Mouse (Mus musculus) neural tube, embryonic 11.5 days (tissue): ENCODE data around the gene Kank3. TPM values are rescaled to one million over a fixed set of nuclear protein-coding genes. Genes with fewer than 3 reads are reported as not detected.
A peak's percentile ranks its signal among the peaks of the same experiment; 100 is the strongest.

Experiments used
- ATAC-seq: fragments of 200-750 bp; cut with Nextera tagmentation; 2 replicates; pipeline ENCODE4 v1.8.0; 2017; ENCODE audit warnings: moderate number of reproducible peaks, mild to moderate bottlenecking, moderate TSS enrichment, moderate library complexity; ENCODE audit not compliant: insufficient read depth, low FRiP score, low TSS enrichment
- DNase-seq: peaks from one replicate; pipeline ENCODE4 v3.0.0-alpha.2; 2015; ENCODE audit warnings: low spot score
- H3K27ac ChIP-seq: fragments of 300-500 bp; sonication (generic); 2 replicates; pipeline ENCODE4 v1.5.1; 2014; ENCODE audit warnings: low read depth, mild to moderate bottlenecking, low read length
- H3K27me3 ChIP-seq: fragments of 300-500 bp; sonication (generic); 2 replicates; pipeline ENCODE4 v1.6.1; 2014; ENCODE audit warnings: mild to moderate bottlenecking, low read length, mixed read lengths; ENCODE audit not compliant: control insufficient read depth, insufficient read depth
- H3K36me3 ChIP-seq: fragments of 300-500 bp; sonication (generic); 2 replicates; pipeline ENCODE4 v1.6.1; 2014; ENCODE audit warnings: mild to moderate bottlenecking, low read length, moderate library complexity, mixed read lengths; ENCODE audit not compliant: control insufficient read depth, insufficient read depth
- H3K4me1 ChIP-seq: fragments of 300-500 bp; sonication (generic); 2 replicates; pipeline ENCODE4 v1.6.1; 2014; ENCODE audit warnings: low read length, mixed read lengths; ENCODE audit not compliant: control insufficient read depth, insufficient read depth
- H3K4me2 ChIP-seq: fragments of 300-500 bp; sonication (generic); 2 replicates; pipeline ENCODE4 v1.6.1; 2014; ENCODE audit warnings: low read depth, mild to moderate bottlenecking, moderate library complexity
- H3K4me3 ChIP-seq: fragments of 300-500 bp; sonication (generic); 2 replicates; pipeline ENCODE4 v1.5.1; 2014; ENCODE audit warnings: low read depth, low read length
- H3K9ac ChIP-seq: fragments of 300-500 bp; sonication (generic); 2 replicates; pipeline ENCODE4 v1.6.1; 2014; ENCODE audit warnings: mild to moderate bottlenecking, low read length
- H3K9me3 ChIP-seq: fragments of 300-500 bp; sonication (generic); 2 replicates; pipeline ENCODE4 v1.6.1; 2016; ENCODE audit warnings: low read length; ENCODE audit not compliant: control insufficient read depth
- WGBS: fragments of 180-500 bp; shearing (Covaris S2); extraction: QIAGEN DNeasy Blood & Tissue Kit; methylation state at CpG from one replicate; pipeline ENCODE4 v1.1.7; 2014; 5-methylcytosine and 5-hydroxymethylcytosine counted together
- polyA plus RNA-seq: library from polyadenylated mRNA; unstranded; fragments of >200 nt; fragmentation: Nextera tagmentation; extraction: Ambion mirVana; gene quantifications from 2 replicates; pipeline ENCODE4 v1.2.1, GENCODE M21; 2014

The Kank3 gene
- polyA plus RNA-seq, 1 experiment from 2014 or later, result 23.5 TPM

DNA sequence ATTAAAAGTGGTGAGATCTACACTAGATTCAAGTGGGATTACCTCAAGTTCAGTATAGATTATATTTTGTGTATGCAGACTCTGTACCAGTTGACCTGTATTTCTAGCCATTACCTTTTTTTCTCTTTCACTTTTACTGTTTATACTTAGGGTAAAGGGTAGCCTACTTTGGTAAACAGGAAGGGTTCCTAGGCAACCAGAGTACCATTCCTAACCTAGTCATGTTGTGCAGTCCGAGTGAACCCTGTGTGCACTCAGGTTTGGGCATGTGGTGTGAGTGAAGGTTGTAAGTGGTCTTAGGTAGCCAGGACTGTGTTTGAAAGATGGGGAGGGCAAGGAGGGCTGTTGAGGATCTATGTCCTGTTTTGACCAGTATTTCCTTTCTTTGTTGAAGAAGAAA lies 41.0 kb downstream of the Kank3 start:
- Histone ChIP-seq H3K4me3 (no peak overlapping the region), H3K9me3 (no peaks in the 10 kb centered on the region), H3K27ac (no peak overlapping the region), H3K4me1 (no peaks in the 10 kb centered on the region), H3K4me2 (no peak overlapping the region), H3K9ac (no peak overlapping the region), H3K27me3 (no peaks in the 10 kb centered on the region), H3K36me3 (no peaks in the 10 kb centered on the region)
- DNase-seq, result no peak
- 71% methylated on average over 1 of the region's 1 CpGs for WGBS
- ATAC-seq, result no peak

DNA sequence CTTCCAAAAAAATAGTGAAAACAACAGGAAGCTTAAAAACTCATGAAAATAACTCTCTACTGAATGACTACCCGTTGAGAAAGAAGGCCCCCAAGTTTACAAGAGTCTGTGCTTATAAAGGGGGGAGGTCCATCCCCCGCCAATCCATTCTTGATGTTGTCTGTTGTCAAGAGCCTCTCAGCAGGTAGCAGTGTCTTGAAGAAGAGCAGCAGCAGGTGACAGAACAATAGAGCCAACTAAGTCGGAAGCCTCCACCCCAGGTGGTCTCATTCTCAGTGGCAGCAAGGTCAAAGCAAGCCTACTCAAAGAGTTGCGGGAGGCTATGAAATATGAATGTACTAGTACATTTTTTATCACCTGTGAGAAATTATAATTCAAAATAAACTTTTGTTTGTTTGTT lies 47.5 kb downstream of the Kank3 start:
- no peak overlapping the region for H3K4me2 ChIP-seq
- no peak for DNase-seq
- H3K4me3 ChIP-seq, result no peak overlapping the region
- H3K27ac ChIP-seq, result no peak overlapping the region
- no peaks in the 10 kb centered on the region for H3K27me3 ChIP-seq
- no peaks in the 10 kb centered on the region for H3K4me1 ChIP-seq
- H3K9ac ChIP-seq, result no peak overlapping the region
- no peaks in the 10 kb centered on the region for H3K9me3 ChIP-seq
- no peaks in the 10 kb centered on the region for H3K36me3 ChIP-seq
- 65% methylated on average over 4 of the region's 4 CpGs for WGBS
- ATAC-seq, result no peak

DNA sequence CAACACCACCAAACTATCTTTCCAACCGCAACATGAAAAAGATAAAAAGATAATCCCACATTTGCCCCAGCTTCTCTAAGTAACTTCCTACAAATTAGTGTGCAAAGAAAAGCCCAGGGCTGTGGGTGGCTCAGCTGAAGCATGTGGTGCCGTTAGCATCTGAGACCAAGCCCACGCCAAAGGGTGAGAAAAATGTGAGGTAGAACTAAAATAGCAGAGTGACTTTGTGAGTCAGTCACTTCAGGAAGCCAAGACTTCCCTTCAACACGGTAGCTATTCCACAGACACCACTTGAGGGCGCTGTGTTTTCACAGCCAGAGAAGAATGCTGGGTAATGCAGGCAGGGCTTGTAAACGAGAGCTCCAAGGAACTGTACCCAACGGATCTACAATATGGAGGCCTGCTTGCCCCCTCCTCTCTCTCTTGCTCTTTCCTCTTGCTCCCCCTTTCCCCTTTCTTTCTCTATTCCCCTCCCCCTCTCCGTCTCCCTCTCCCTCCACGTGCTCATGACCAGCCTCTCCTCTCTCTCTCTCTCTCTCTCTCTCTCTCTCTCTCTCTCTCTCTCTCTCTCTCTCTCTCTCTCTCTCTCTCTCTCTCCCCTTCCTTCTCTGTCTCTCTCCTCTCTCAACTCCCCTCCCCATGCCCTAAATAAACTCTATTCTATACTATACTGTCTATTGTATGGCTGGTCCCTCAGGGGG lies 55.2 kb downstream of the Kank3 start:
- Histone ChIP-seq H3K4me2 (no peak overlapping the region), H3K9me3 (no peaks in the 10 kb centered on the region), H3K4me3 (no peak overlapping the region), H3K9ac (no peak overlapping the region), H3K36me3 (no peaks in the 10 kb centered on the region), H3K4me1 (no peaks in the 10 kb centered on the region), H3K27ac (no peak overlapping the region), H3K27me3 (no peaks in the 10 kb centered on the region)
- ATAC-seq (no peak), DNase-seq (peak; percentile 39)
- 44% methylated on average over 9 of the region's 9 CpGs for WGBS

Other genes with a start within 250 kb of the Kank3 start
- 68.8 and 71.0 TPM in 2 replicates for gene Zfp414, start 181.4 kb upstream of the Kank3 start, polyA plus RNA-seq
- gene Pram1, start 172.5 kb upstream of the Kank3 start, polyA plus RNA-seq, result 0.20 and 1.0 TPM in 2 replicates
- 554 and 558 TPM in 2 replicates for gene Hnrnpm, start 123.7 kb upstream of the Kank3 start, polyA plus RNA-seq
- gene March2, start 91.8 kb upstream of the Kank3 start, polyA plus RNA-seq, result 39.3 and 43.8 TPM in 2 replicates
- gene Rab11b, start 50.0 kb upstream of the Kank3 start, polyA plus RNA-seq, result 293 and 295 TPM in 2 replicates
- 14.9 and 18.6 TPM in 2 replicates for gene Angptl4, start 28.7 kb upstream of the Kank3 start, polyA plus RNA-seq
- 813 and 863 TPM in 2 replicates for gene Rps28, start 14.0 kb downstream of the Kank3 start, polyA plus RNA-seq
- gene Ndufa7, start 14.1 kb downstream of the Kank3 start, polyA plus RNA-seq, result 432 and 435 TPM in 2 replicates
- gene Cd320, start 32.6 kb downstream of the Kank3 start, polyA plus RNA-seq, result 72.6 and 79.1 TPM in 2 replicates
- gene Gm7029, start 63.3 kb downstream of the Kank3 start, polyA plus RNA-seq, result not detected in 2 replicates
- 8.4 and 11.0 TPM in 2 replicates for gene Kifc1, start 80.1 kb downstream of the Kank3 start, polyA plus RNA-seq
- gene Platr17, start 94.6 kb downstream of the Kank3 start, polyA plus RNA-seq, result not detected in 2 replicates
- 61.2 and 61.4 TPM in 2 replicates for gene Daxx, start 98.9 kb downstream of the Kank3 start, polyA plus RNA-seq
- gene Tapbp, start 105.4 kb downstream of the Kank3 start, polyA plus RNA-seq, result 12.9 and 16.2 TPM in 2 replicates
- gene Zbtb22, start 105.4 kb downstream of the Kank3 start, polyA plus RNA-seq, result 10.5 and 11.2 TPM in 2 replicates
- gene Rgl2, start 119.0 kb downstream of the Kank3 start, polyA plus RNA-seq, result 38.7 and 42.6 TPM in 2 replicates
- gene Pfdn6, start 129.8 kb downstream of the Kank3 start, polyA plus RNA-seq, result 190 and 195 TPM in 2 replicates
- 29.5 and 33.4 TPM in 2 replicates for gene Wdr46, start 130.1 kb downstream of the Kank3 start, polyA plus RNA-seq
- gene B3galt4, start 141.0 kb downstream of the Kank3 start, polyA plus RNA-seq, result 4.4 and 4.9 TPM in 2 replicates
- 40.7 and 43.8 TPM in 2 replicates for gene Vps52, start 145.3 kb downstream of the Kank3 start, polyA plus RNA-seq
- 1,341 and 1,360 TPM in 2 replicates for gene Rps18, start 145.5 kb downstream of the Kank3 start, polyA plus RNA-seq
- gene H2-K1, start 189.8 kb downstream of the Kank3 start, polyA plus RNA-seq, result 20.2 and 23.1 TPM in 2 replicates
- gene Ring1, start 214.2 kb downstream of the Kank3 start, polyA plus RNA-seq, result 5.2 and 8.4 TPM in 2 replicates
- 48.1 and 52.7 TPM in 2 replicates for gene H2-Ke6, start 217.5 kb downstream of the Kank3 start, polyA plus RNA-seq
- 89.7 and 108 TPM in 2 replicates for gene Slc39a7, start 221.2 kb downstream of the Kank3 start, polyA plus RNA-seq
- 25.1 and 27.1 TPM in 2 replicates for gene Rxrb, start 221.3 kb downstream of the Kank3 start, polyA plus RNA-seq
- gene Col11a2, start 228.9 kb downstream of the Kank3 start, polyA plus RNA-seq, result 1.5 and 2.9 TPM in 2 replicates